Mouse (Mus musculus) G1E (cell line): ENCODE measurements around the gene Gm12185. TPM values are rescaled to one million over a fixed set of nuclear protein-coding genes. Genes with fewer than 3 reads are reported as not detected.

ENCODE experiments used
- ATAC-seq: 2 replicates; pipeline ENCODE4 v1.8.0; 2016; ENCODE audit warnings: mild to moderate bottlenecking; ENCODE audit not compliant: insufficient number of reproducible peaks, poor library complexity, low FRiP score, severe bottlenecking; ENCODE audit errors: extremely low read depth
- DNase-seq: peaks from one replicate; pipeline ENCODE4 v3.0.0; 2012; ENCODE audit warnings: low spot score
- H3K27me3 ChIP-seq: 2 replicates; pipeline ENCODE4 v1.6.1; 2012; ENCODE audit warnings: mild to moderate bottlenecking, low read length, inconsistent platforms; ENCODE audit not compliant: insufficient read depth
- H3K36me3 ChIP-seq: replicated peaks from 2 replicates; pipeline ENCODE3; 2012; ENCODE audit warnings: mild to moderate bottlenecking, inconsistent platforms
- H3K4me1 ChIP-seq: 2 replicates; pipeline ENCODE4 v1.6.1; 2012; ENCODE audit warnings: low read depth, low read length, inconsistent platforms, mixed read lengths; ENCODE audit not compliant: insufficient read depth
- H3K4me3 ChIP-seq: 2 replicates; pipeline ENCODE4 v1.5.1; 2012; ENCODE audit warnings: low read depth, mild to moderate bottlenecking, inconsistent platforms, low read length, moderate library complexity, mixed read lengths
- H3K9me3 ChIP-seq: replicated peaks from 2 replicates; pipeline ENCODE4 v1.6.1; 2012; ENCODE audit warnings: inconsistent platforms
- CTCF ChIP-seq: IDR thresholded peaks from 2 replicates; pipeline ENCODE4 v1.5.1; 2012; ENCODE audit warnings: low read depth, low read length, inconsistent platforms, mixed read lengths
- GATA1 ChIP-seq: IDR thresholded peaks from 2 replicates; pipeline ENCODE4 v1.6.1; 2012; ENCODE audit warnings: borderline replicate concordance, low read length, inconsistent platforms, mixed read lengths
- GATA2 ChIP-seq: IDR thresholded peaks from 2 replicates; pipeline ENCODE4 v1.6.1; 2012; ENCODE audit warnings: low read depth, low read length, inconsistent platforms, borderline replicate concordance
- POLR2AphosphoS5 ChIP-seq: IDR thresholded peaks from 2 replicates; pipeline ENCODE4 v1.6.1; 2012; ENCODE audit warnings: low read depth, low read length, inconsistent platforms; ENCODE audit not compliant: insufficient replicate concordance
- TAL1 ChIP-seq: conservative IDR thresholded peaks from 2 replicates; pipeline ENCODE4 v1.6.1; 2012; ENCODE audit warnings: low read depth, low read length, inconsistent platforms, mixed read lengths
- polyA plus RNA-seq: library from polyadenylated mRNA; stranded (reverse); fragments of >175 nt; gene quantifications from 2 replicates; pipeline ENCODE4 v1.2.3, GENCODE M21; 2012
- total RNA-seq, 2 experiments: library from RNA; stranded (forward) in 1 of 2; stranded (reverse) in 1 of 2; fragments of 200-1000 nt in 1 of 2; fragments of >200 nt in 1 of 2; fragmentation: Nextera tagmentation in 1 of 2; gene quantifications; 2 replicates each; pipeline ENCODE4 v1.2.3; 2014 to 2017

Gm12185 gene
- total and polyA plus RNA-seq, 3 experiments: 0.15 to 0.33 TPM; not detected in 1

DNA sequence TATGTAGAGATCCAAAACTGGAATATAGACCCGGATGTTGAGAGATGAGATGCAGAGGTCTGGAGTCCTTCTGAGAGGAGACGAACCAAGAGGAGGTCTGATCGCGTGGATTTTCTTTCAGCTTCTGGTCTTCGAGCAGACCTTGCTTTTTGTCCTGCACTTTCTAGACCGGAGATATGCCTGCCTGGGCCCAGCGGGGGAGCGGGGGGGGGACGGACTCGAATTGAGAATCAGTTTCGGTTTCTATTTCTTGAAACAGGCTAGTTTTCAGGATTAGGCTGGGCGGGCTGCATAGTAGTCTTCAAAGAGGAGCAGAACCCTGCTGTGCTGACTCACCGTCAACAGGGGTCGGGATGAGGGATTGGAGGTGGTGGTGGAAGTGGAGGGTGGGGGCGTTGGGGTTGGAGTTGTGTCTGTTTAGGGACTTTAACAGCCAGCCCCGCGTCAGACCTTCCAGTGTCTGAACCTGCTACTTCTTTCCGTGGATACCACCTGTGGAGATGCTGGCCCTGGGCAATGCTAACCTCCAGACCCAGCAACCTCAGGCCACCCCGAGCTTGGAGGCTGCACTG is 120.7 kb downstream of the Gm12185 start, which contains the start of gene Irgm1:
TSS of gene Irgm1 (minus strand) at position 483 of the 572 bp plus-strand sequence.
- Histone ChIP-seq H3K4me1 (peaks cover 77% of the 10 kb centered on the region), H3K4me3 (peak within 1 kb of the TSS; percentile 75), H3K9me3 (no peaks in the 10 kb centered on the region), H3K36me3 (peaks cover 29% of the 10 kb centered on the region), H3K27me3 (no peaks in the 10 kb centered on the region)
- ATAC-seq: 0 out of 2 replicates have a peak, but pooled peaks have one; percentile 23
- peak; percentile 53 for DNase-seq
- TF ChIP-seq CTCF (no peak), GATA1 (no peak), GATA2 (no peak), POLR2AphosphoS5 (no peak), TAL1 (no peak)

DNA sequence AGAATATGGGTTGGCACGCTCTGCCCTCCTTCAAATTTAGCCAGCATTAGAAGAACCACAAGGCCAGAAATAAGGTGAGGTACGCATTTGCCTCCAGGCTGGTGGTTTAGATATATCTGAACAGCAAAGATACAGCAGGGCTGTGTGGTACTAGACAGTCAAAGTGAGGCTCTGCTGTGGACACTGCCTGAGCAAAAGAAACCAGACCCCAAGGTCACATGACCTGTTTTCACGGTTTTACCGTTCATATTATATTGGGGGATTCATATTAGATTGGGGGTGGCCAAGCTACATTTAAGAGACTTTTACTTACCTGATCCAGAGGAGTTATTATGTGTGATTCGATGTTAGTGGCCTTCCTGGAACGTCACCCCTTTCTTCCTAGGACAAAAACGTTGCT is 121.2 kb downstream of the Gm12185 start:
- Histone ChIP-seq H3K4me1 (peaks cover 74% of the 10 kb centered on the region), H3K9me3 (no peaks in the 10 kb centered on the region), H3K27me3 (no peaks in the 10 kb centered on the region), H3K36me3 (peaks cover 30% of the 10 kb centered on the region), H3K4me3 (peak overlapping the region; percentile 75)
- ATAC-seq (no peak), DNase-seq (no peak)
- no peak for TF ChIP-seq GATA1
- TF ChIP-seq GATA2: no peak
- TF ChIP-seq TAL1: no peak

DNA sequence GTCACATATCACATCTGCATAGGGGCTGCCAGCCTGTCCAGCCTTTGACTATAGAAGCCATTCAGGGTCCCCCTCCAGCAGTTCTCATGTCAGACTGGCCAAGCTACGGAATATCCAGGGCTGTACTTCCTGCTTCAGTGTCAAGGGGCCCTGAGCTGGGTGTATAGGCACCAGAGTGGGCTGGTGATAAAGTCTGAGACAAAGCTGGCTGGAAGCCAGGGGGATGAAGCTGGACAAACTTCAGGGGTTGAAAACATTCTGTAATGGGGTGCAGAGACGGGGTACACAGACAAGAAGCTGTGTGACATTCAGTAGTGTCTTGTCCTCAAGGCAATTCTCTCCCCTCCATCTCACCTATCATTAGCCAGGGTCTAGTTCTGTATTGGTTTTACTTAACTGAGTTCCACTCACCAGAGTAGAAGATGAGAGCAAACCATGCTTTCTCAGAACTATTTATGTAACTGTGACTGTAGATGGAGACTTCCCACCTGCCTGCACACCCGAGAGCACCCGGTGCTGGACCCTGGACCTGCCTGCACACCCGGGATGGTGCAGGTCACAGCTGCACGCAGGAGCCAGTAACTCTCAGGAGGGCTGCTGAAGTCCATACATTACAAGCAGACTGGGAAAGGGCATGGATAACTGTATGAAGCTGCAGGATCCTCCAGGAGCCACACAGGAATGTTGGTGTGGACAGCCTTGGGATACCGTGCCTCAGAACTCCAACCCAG is 122.5 kb downstream of the Gm12185 start:
- H3K9me3 ChIP-seq: no peaks in the 10 kb centered on the region
- H3K27me3 ChIP-seq: no peaks in the 10 kb centered on the region
- DNase-seq: peak; percentile 58
- TF ChIP-seq GATA2: no peak
- no peak for TF ChIP-seq CTCF
- no peak for TF ChIP-seq GATA1
- TF ChIP-seq POLR2AphosphoS5: no peak
- peaks cover 69% of the 10 kb centered on the region for H3K4me1 ChIP-seq
- H3K36me3 ChIP-seq: peaks cover 37% of the 10 kb centered on the region
- H3K4me3 ChIP-seq: peak overlapping the region; percentile 75
- ATAC-seq: no peak

DNA sequence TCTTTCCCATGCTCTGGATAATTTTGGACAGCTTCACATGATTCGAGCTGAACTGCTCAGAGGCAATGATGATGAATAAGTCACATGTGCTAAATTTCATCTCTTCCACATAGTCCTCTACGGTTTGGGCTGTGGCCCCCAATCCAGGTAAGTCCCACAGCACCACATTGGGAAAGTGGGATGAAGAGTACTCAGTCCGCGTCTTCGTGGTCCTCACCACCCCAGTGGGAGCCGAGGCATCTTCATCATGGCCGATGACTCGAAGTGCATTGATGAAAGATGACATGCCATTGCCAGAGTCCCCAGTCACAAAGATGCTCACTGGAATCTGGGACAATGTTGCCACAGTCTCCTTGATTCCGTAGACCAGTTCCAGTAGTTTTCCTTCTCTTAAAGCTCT is 125.5 kb downstream of the Gm12185 start:
- no peak for DNase-seq
- TF ChIP-seq GATA2: no peak
- no peak for TF ChIP-seq GATA1
- TF ChIP-seq CTCF: no peak
- TF ChIP-seq POLR2AphosphoS5: no peak
- no peak for TF ChIP-seq TAL1
- H3K27me3 ChIP-seq: no peaks in the 10 kb centered on the region
- H3K4me1 ChIP-seq: peaks cover 42% of the 10 kb centered on the region
- ATAC-seq: no peak
- no peak overlapping the region for H3K4me3 ChIP-seq
- no peaks in the 10 kb centered on the region for H3K9me3 ChIP-seq
- H3K36me3 ChIP-seq: peaks cover 51% of the 10 kb centered on the region

DNA sequence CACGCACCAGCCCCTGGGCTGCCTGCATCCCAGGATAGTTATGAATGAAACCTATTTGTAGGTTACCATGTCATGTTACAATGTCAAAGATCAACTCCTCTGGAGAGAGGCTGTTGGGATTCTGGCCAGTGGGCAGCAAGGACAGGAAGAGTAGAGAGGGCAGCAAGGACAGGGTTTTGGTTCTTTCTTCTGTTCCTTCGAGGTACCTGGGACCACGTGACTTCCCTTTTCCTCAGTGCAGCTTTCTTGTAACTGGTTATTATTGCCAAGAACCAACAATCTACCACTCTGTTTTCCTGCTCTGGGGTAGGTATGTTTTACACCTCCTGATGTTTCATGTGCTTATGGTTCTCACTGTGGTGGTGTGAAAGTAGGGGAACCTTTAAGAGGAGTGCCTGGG is 128.2 kb downstream of the Gm12185 start:
- TF ChIP-seq GATA2 (no peak), POLR2AphosphoS5 (no peak), CTCF (no peak), TAL1 (no peak), GATA1 (no peak)
- ATAC-seq (no peak), DNase-seq (no peak)
- Histone ChIP-seq H3K4me1 (peaks cover 31% of the 10 kb centered on the region), H3K4me3 (no peak overlapping the region), H3K9me3 (no peaks in the 10 kb centered on the region), H3K27me3 (no peaks in the 10 kb centered on the region), H3K36me3 (peaks cover 51% of the 10 kb centered on the region)

DNA sequence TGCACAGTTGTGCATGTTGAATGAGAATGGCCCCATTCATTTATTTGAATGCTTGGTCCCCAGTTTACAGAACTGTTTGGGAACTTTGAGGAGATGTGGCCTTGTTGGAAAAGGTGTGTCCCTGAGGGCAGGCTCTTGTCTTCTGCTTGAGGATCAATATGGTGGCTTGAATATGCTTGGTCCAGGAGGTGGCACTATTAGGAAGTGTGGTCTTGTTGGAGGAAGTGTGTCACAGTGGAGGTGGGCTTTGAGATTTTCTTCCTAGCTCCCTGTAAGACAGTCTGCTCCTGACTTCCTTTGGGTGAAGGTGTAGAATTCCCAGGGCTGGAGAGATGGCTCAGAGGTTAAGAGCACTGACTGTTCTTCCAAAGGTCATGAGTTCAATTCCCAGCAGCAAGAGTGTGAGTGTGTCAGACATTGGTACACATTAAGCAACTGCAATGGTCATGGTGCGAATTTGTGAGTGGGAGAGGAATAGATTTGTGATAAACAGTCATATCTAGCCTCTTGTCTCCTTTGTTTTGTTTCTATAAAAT is 129.2 kb downstream of the Gm12185 start:
- H3K9me3 ChIP-seq: no peaks in the 10 kb centered on the region
- TF ChIP-seq CTCF: no peak
- H3K4me3 ChIP-seq: no peak overlapping the region
- H3K4me1 ChIP-seq: peaks cover 32% of the 10 kb centered on the region
- no peaks in the 10 kb centered on the region for H3K27me3 ChIP-seq
- DNase-seq (no peak), ATAC-seq (no peak)
- H3K36me3 ChIP-seq: peaks cover 45% of the 10 kb centered on the region

DNA sequence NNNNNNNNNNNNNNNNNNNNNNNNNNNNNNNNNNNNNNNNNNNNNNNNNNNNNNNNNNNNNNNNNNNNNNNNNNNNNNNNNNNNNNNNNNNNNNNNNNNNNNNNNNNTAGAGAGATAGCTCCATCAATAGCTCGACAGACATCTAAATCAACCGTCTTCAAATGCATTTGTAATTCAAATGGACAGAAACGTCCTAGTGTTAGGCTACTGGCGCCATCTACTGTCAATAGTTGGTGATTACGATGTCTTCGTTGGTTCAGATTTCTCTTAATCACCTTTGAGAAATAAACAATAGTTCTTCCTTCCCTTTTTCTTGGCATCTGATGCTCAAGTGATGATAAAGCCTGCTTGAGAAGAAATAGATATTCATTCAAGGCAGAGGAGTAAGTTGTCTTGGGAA is 133.0 kb downstream of the Gm12185 start:
- Histone ChIP-seq H3K4me3 (no peak overlapping the region), H3K4me1 (peaks cover 39% of the 10 kb centered on the region), H3K36me3 (peaks cover 9% of the 10 kb centered on the region), H3K9me3 (no peaks in the 10 kb centered on the region), H3K27me3 (no peaks in the 10 kb centered on the region)
- ATAC-seq (no peak), DNase-seq (no peak)
- no peak for TF ChIP-seq GATA2
- TF ChIP-seq CTCF: peak; percentile 51

Other genes starting within 250 kb of the Gm12185 start
- gene Rack1, start 191.9 kb downstream of the Gm12185 start, total RNA-seq (2014; fragmentation: Nextera tagmentation): 2,186 and 2,188 TPM in 2 replicates
- gene Rack1, start 191.9 kb downstream of the Gm12185 start, total RNA-seq (2017): 1,964 and 2,298 TPM in 2 replicates
- gene Rack1, start 191.9 kb downstream of the Gm12185 start, polyA plus RNA-seq: 2,955 and 7,700 TPM in 2 replicates
- gene Trim41, start 174.9 kb downstream of the Gm12185 start, total RNA-seq (2014; fragmentation: Nextera tagmentation): 13.8 and 20.2 TPM in 2 replicates
- 55.5 and 56.5 TPM in 2 replicates for gene Trim41, start 174.9 kb downstream of the Gm12185 start, total RNA-seq (2017)
- 50.4 and 56.6 TPM in 2 replicates for gene Trim41, start 174.9 kb downstream of the Gm12185 start, polyA plus RNA-seq
- 1.2 and 4.0 TPM in 2 replicates for gene Trim7, start 166.1 kb downstream of the Gm12185 start, total RNA-seq (2014; fragmentation: Nextera tagmentation)
- gene Trim7, start 166.1 kb downstream of the Gm12185 start, total RNA-seq (2017): 2.3 and 3.0 TPM in 2 replicates
- 0.59 and 0.67 TPM in 2 replicates for gene Trim7, start 166.1 kb downstream of the Gm12185 start, polyA plus RNA-seq
- 22.1 and 22.5 TPM in 2 replicates for gene Gm12184, start 165.6 kb downstream of the Gm12185 start, total RNA-seq (2014; fragmentation: Nextera tagmentation)
- gene Gm12184, start 165.6 kb downstream of the Gm12185 start, total RNA-seq (2017): 15.3 and 16.3 TPM in 2 replicates
- 47.2 and 49.5 TPM in 2 replicates for gene Gm12184, start 165.6 kb downstream of the Gm12185 start, polyA plus RNA-seq
- 39.3 and 44.2 TPM in 2 replicates for gene Irgm1, start 120.5 kb downstream of the Gm12185 start, total RNA-seq (2014; fragmentation: Nextera tagmentation)
- 73.5 and 75.4 TPM in 2 replicates for gene Irgm1, start 120.5 kb downstream of the Gm12185 start, total RNA-seq (2017)
- gene Irgm1, start 120.5 kb downstream of the Gm12185 start, polyA plus RNA-seq: 2.3 and 2.9 TPM in 2 replicates
- not detected in 2 replicates for gene Gm5431, start 90.0 kb downstream of the Gm12185 start, total RNA-seq (2014; fragmentation: Nextera tagmentation)
- gene Gm5431, start 90.0 kb downstream of the Gm12185 start, total RNA-seq (2017): 0.06 and 0.11 TPM in 2 replicates
- not detected in 2 replicates for gene Gm5431, start 90.0 kb downstream of the Gm12185 start, polyA plus RNA-seq
- gene Psme2b, start 46.0 kb downstream of the Gm12185 start, total RNA-seq (2014; fragmentation: Nextera tagmentation): 1.8 and 5.8 TPM in 2 replicates
- gene Psme2b, start 46.0 kb downstream of the Gm12185 start, total RNA-seq (2017): 7.6 and 9.0 TPM in 2 replicates
- gene Psme2b, start 46.0 kb downstream of the Gm12185 start, polyA plus RNA-seq: 1.9 and 2.7 TPM in 2 replicates
- gene Olfr56, start 13.3 kb downstream of the Gm12185 start, total RNA-seq (2014; fragmentation: Nextera tagmentation): 0.24 TPM in 1 of 2 replicates, not detected in the other
- 0.27 and 0.46 TPM in 2 replicates for gene Olfr56, start 13.3 kb downstream of the Gm12185 start, total RNA-seq (2017)
- 0.01 TPM in 1 of 2 replicates, not detected in the other for gene Olfr56, start 13.3 kb downstream of the Gm12185 start, polyA plus RNA-seq
- 1.1 and 3.9 TPM in 2 replicates for gene 9930111J21Rik1, start 12.8 kb downstream of the Gm12185 start, total RNA-seq (2014; fragmentation: Nextera tagmentation)
- 2.0 and 2.5 TPM in 2 replicates for gene 9930111J21Rik1, start 12.8 kb downstream of the Gm12185 start, total RNA-seq (2017)
- gene 9930111J21Rik1, start 12.8 kb downstream of the Gm12185 start, polyA plus RNA-seq: 0.02 TPM in 1 of 2 replicates, not detected in the other
- 5.3 TPM in 1 of 2 replicates, not detected in the other for gene Tgtp1, start 1.9 kb upstream of the Gm12185 start, total RNA-seq (2014; fragmentation: Nextera tagmentation)
- 0.76 and 1.9 TPM in 2 replicates for gene Tgtp1, start 1.9 kb upstream of the Gm12185 start, total RNA-seq (2017)
- 0.02 and 0.03 TPM in 2 replicates for gene Tgtp1, start 1.9 kb upstream of the Gm12185 start, polyA plus RNA-seq
- 4.6 and 7.8 TPM in 2 replicates for gene 9930111J21Rik2, start 59.0 kb upstream of the Gm12185 start, total RNA-seq (2014; fragmentation: Nextera tagmentation)
- gene 9930111J21Rik2, start 59.0 kb upstream of the Gm12185 start, total RNA-seq (2017): 2.9 and 4.1 TPM in 2 replicates
- 0.04 and 0.07 TPM in 2 replicates for gene 9930111J21Rik2, start 59.0 kb upstream of the Gm12185 start, polyA plus RNA-seq
- 8.3 and 10.0 TPM in 2 replicates for gene Tgtp2, start 72.0 kb upstream of the Gm12185 start, total RNA-seq (2014; fragmentation: Nextera tagmentation)
- 23.1 and 25.2 TPM in 2 replicates for gene Tgtp2, start 72.0 kb upstream of the Gm12185 start, total RNA-seq (2017)
- 0.20 and 0.26 TPM in 2 replicates for gene Tgtp2, start 72.0 kb upstream of the Gm12185 start, polyA plus RNA-seq
- 16.5 and 25.1 TPM in 2 replicates for gene Ifi47, start 84.4 kb upstream of the Gm12185 start, total RNA-seq (2014; fragmentation: Nextera tagmentation)
- gene Ifi47, start 84.4 kb upstream of the Gm12185 start, total RNA-seq (2017): 31.6 and 32.2 TPM in 2 replicates
- gene Ifi47, start 84.4 kb upstream of the Gm12185 start, polyA plus RNA-seq: 0.81 and 0.99 TPM in 2 replicates
- gene Olfr1396, start 122.6 kb upstream of the Gm12185 start, total RNA-seq (2014; fragmentation: Nextera tagmentation): not detected in 2 replicates
- gene Olfr1396, start 122.6 kb upstream of the Gm12185 start, total RNA-seq (2017): 0.06 and 0.11 TPM in 2 replicates
- gene Olfr1396, start 122.6 kb upstream of the Gm12185 start, polyA plus RNA-seq: not detected in 2 replicates
- gene Olfr1395, start 150.0 kb upstream of the Gm12185 start, total RNA-seq (2014; fragmentation: Nextera tagmentation): not detected in 2 replicates
- 0.06 and 0.16 TPM in 2 replicates for gene Olfr1395, start 150.0 kb upstream of the Gm12185 start, total RNA-seq (2017)
- not detected in 2 replicates for gene Olfr1395, start 150.0 kb upstream of the Gm12185 start, polyA plus RNA-seq
- gene Olfr1394, start 162.2 kb upstream of the Gm12185 start, total RNA-seq (2014; fragmentation: Nextera tagmentation): not detected in 2 replicates
- 0.16 and 0.17 TPM in 2 replicates for gene Olfr1394, start 162.2 kb upstream of the Gm12185 start, total RNA-seq (2017)
- not detected in 2 replicates for gene Olfr1394, start 162.2 kb upstream of the Gm12185 start, polyA plus RNA-seq
- not detected in 2 replicates for gene Btnl9, start 194.9 kb upstream of the Gm12185 start, total RNA-seq (2014; fragmentation: Nextera tagmentation)
- gene Btnl9, start 194.9 kb upstream of the Gm12185 start, total RNA-seq (2017): 0.17 and 0.22 TPM in 2 replicates
- not detected in 2 replicates for gene Btnl9, start 194.9 kb upstream of the Gm12185 start, polyA plus RNA-seq
- 143 and 160 TPM in 2 replicates for gene Zfp62, start 211.1 kb upstream of the Gm12185 start, total RNA-seq (2014; fragmentation: Nextera tagmentation)
- gene Zfp62, start 211.1 kb upstream of the Gm12185 start, total RNA-seq (2017): 72.7 and 78.2 TPM in 2 replicates
- gene Zfp62, start 211.1 kb upstream of the Gm12185 start, polyA plus RNA-seq: 6.5 and 13.3 TPM in 2 replicates